Mouse (Mus musculus) neutrophil, adult 65 days (primary cell): ENCODE measurements around the gene Abhd17a. TPM values are rescaled to one million over a fixed set of nuclear protein-coding genes. Genes with fewer than 3 reads are reported as not detected.

Experiments
- total RNA-seq: library from RNA; stranded (reverse); gene quantifications from 2 replicates; pipeline ENCODE4 v1.2.4, GENCODE M21; 2023

Gene Abhd17a
- 34.9 and 41.1 TPM in 2 replicates for total RNA-seq

DNA sequence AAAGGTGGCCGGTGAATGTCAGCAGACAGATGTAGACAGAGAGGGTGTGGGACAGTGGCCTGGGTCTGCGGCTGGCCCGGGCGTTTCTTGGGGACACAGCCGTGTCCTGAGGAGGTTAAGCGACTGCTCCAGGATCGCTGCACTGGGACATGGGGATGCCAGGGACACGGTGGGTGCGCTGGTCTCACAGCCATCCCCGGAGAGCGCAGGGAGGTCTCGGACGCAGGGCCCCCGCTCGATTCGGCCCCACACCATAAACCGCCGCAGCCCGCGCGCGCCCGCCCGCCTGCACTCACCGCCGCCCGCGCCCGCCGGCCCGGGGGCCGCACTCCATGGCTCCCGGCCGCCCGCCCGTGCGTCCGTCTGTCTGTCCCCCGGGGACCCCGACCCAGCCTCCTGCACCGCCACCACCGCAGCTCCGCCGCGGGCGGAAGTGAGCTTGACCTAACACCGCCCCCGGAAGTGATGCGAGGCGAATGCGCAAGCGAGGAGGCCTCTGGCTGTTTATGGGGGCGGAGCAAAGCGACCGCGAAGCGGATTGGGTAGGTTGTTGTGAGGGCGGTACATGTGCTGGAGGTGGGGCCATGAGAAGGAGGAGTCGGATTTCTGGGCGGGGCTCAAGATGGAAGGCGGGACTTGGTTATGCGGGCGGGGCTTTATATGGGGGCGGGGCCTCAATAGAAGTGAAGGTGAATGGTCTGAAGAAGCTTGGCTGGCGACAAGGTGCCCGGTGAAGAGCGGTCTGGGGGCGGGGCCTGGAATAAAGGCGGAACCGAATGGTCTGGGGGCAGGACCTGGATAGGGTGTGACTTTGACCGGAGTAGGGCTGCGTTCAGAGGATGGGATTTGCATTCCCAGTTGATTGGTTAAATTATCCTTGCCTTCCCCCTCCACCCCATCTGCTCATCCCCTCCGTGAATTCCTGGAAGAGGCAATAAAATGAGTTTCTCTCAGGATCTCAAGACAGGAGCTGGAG lies at the start of gene Abhd17a:
Gene Abhd17a, minus strand, starts transcription at position 463 of the 976 bp plus-strand sequence.

GRCm38 (mm10) chr10:80622661-80623456 lies 32.7 kb upstream of the Abhd17a start, which contains the start of gene Csnk1g2:
Gene Csnk1g2, plus strand, starts transcription at chr10:80622838.

DNA sequence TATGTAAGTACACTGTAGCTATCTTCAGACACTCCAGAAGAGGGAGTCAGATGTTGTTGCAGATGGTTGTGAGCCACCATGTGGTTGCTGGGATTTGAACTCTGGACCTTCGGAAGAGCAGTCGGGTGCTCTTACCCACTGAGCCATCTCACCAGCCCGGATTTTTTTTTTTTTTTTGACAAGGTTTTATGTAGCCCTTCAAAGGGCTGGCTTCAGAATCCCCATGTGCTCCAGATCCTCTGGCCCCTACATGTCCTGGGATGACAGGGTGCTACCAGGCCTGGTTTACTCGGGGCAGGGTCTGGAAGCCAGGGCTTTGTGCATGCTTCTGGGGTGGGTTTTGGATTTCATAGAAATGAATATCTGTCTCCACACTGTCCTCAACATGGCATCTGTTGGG lies 15.6 kb upstream of the Abhd17a start, which contains the start of gene Gm49322:
Gene Gm49322, plus strand, starts transcription at position 301 of the 400 bp plus-strand sequence.

DNA sequence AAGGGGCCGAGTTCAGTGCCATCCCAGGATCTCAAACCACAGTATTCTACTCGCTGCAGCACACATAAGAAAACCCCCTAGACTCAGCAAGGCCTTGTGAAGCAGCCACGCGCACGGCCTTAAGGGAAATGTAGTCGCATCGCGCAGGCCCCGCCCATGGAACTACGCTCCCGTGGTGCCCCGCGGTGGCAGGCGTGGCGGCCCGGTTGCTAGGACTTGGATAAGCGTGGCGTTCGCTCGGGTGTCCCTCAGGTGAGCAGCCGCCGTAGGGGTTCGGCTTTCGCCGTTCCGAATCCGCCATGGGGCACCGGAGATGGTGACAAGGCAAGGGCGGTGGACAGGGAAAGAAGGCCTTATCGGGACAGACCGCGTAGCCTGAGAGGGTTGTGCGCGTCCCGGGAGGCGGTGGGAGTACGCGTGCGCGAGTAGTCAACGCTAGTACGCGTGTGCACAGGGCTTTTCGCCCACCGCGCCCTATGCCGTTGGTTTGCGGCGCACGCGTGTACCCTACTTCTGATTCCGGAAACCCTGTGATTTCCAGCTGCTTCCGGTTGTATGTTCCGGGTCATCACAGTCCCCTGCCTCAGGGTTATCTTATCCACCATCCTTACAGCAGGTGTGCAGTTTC lies 12.7 kb upstream of the Abhd17a start, which contains the start of the genes Scamp4 and Adat3:
Gene Scamp4, plus strand, starts transcription at position 175 of the 628 bp plus-strand sequence.
Gene Adat3, plus strand, starts transcription at position 183 of the 628 bp plus-strand sequence.

DNA sequence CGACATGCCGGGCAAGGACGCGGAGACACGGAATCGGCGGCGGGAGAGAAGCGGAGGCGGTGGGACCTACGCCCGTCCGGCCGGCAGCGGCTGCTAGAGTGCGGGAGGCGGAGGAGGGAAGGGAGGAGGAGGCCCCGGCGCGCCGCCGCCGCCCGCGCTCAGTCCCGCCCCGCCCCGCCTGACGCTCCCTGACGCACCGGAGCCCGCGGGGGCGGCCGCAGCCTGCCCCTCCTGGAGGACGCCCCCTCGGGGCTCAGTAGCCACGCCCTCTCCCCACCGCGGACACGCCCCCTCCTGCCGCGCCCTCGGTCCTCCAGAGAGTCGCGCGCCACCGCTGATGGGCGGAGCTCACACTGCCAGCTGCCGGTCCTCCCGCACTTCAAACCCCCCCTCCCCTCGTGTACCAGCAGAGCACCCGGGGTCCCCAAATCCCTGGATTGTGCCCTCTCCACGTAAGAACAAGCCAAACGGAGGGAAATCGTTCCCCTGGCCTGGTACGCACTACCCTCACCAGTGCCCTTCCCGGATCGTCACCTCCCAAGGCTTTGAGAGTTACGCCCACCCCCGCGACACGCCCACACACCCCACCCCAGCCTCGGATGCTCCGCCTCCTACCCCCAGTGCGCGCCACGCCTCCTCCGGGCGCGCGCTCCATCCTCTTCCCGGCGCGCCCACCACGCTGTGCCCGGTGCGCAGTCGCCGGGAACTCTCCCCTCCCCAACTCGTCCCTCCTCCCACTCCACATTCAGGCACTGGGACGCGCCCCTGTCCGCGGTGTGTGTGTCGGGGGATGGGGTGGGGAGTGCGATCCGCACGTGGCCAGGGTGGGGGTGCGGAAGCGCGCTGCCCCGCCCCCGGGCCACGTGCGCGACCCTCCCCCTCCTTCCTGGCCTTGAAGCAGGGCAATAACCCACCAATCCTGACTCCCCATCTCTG lies 12.7 kb downstream of the Abhd17a start, which contains the start of gene Klf16:
Gene Klf16, minus strand, starts transcription at position 127 of the 936 bp plus-strand sequence.

GRCm38 (mm10) chr10:80561116-80561944 lies 28.8 kb downstream of the Abhd17a start, which contains the start of gene Rexo1:
Gene Rexo1, minus strand, starts transcription at chr10:80561560.

GRCm38 (mm10) chr10:80538710-80539394 lies 51.3 kb downstream of the Abhd17a start, which contains the start of gene Atp8b3:
Gene Atp8b3, minus strand, starts transcription at chr10:80539124.

Other genes with a start within 250 kb of the Abhd17a start
- not detected in 2 replicates for gene Adamtsl5, start 241.9 kb downstream of the Abhd17a start, total RNA-seq
- not detected in 2 replicates for gene Plk5, start 233.9 kb downstream of the Abhd17a start, total RNA-seq
- 1.9 and 2.6 TPM in 2 replicates for gene Mex3d, start 202.7 kb downstream of the Abhd17a start, total RNA-seq
- 30.1 and 33.3 TPM in 2 replicates for gene Mbd3, start 190.8 kb downstream of the Abhd17a start, total RNA-seq
- 68.5 and 72.8 TPM in 2 replicates for gene Uqcr11, start 183.5 kb downstream of the Abhd17a start, total RNA-seq
- 40.0 and 42.1 TPM in 2 replicates for gene Tcf3, start 156.7 kb downstream of the Abhd17a start, total RNA-seq
- not detected in 2 replicates for gene Onecut3, start 95.5 kb downstream of the Abhd17a start, total RNA-seq
- not detected in 2 replicates for gene Atp8b3, start 51.2 kb downstream of the Abhd17a start, total RNA-seq
- gene Rexo1, start 28.8 kb downstream of the Abhd17a start, total RNA-seq = 87.8 and 112 TPM in 2 replicates
- gene Klf16, start 13.0 kb downstream of the Abhd17a start, total RNA-seq = 5.7 and 7.0 TPM in 2 replicates
- 6.9 and 8.2 TPM in 2 replicates for gene Scamp4, start 12.5 kb upstream of the Abhd17a start, total RNA-seq
- 0.98 and 2.0 TPM in 2 replicates for gene Adat3, start 12.5 kb upstream of the Abhd17a start, total RNA-seq
- gene Gm49322, start 15.7 kb upstream of the Abhd17a start, total RNA-seq = 0.77 and 0.98 TPM in 2 replicates
- gene Csnk1g2, start 32.5 kb upstream of the Abhd17a start, total RNA-seq = 101 and 129 TPM in 2 replicates
- gene Btbd2, start 66.7 kb upstream of the Abhd17a start, total RNA-seq = 12.4 and 15.2 TPM in 2 replicates
- gene Mknk2, start 87.8 kb upstream of the Abhd17a start, total RNA-seq = 181 and 193 TPM in 2 replicates
- gene Mob3a, start 111.6 kb upstream of the Abhd17a start, total RNA-seq = 140 and 155 TPM in 2 replicates
- 8.4 and 14.1 TPM in 2 replicates for gene Izumo4, start 111.8 kb upstream of the Abhd17a start, total RNA-seq
- gene Ap3d1, start 151.9 kb upstream of the Abhd17a start, total RNA-seq = 99.7 and 123 TPM in 2 replicates
- 21.3 and 32.2 TPM in 2 replicates for gene Dot1l, start 164.9 kb upstream of the Abhd17a start, total RNA-seq
- gene Sf3a2, start 207.9 kb upstream of the Abhd17a start, total RNA-seq = 39.7 and 47.3 TPM in 2 replicates
- gene Plekhj1, start 208.3 kb upstream of the Abhd17a start, total RNA-seq = 62.9 and 84.6 TPM in 2 replicates
- gene Amh, start 214.9 kb upstream of the Abhd17a start, total RNA-seq = 0.77 and 1.2 TPM in 2 replicates
- not detected in 2 replicates for gene Jsrp1, start 223.2 kb upstream of the Abhd17a start, total RNA-seq
- 506 and 673 TPM in 2 replicates for gene Oaz1, start 236.3 kb upstream of the Abhd17a start, total RNA-seq